Mouse (Mus musculus) forebrain, postnatal 0 days (tissue): ENCODE measurements around the gene E130208F15Rik. TPM values are rescaled to one million over a fixed set of nuclear protein-coding genes. Genes with fewer than 3 reads are reported as not detected.

Experiments used
- ATAC-seq: fragments of 200-750 bp; cut with Nextera tagmentation; 2 replicates; pipeline ENCODE4 v1.8.0; 2017; ENCODE audit warnings: mild to moderate bottlenecking, moderate library complexity
- DNase-seq: peaks from one replicate; pipeline ENCODE4 v3.0.0-alpha.2; 2015
- H3K27ac ChIP-seq: fragments of 300-500 bp; sonication (generic); 2 replicates; pipeline ENCODE4 v1.5.1; 2014; ENCODE audit warnings: low read depth, mild to moderate bottlenecking, antibody characterized with exemption, low read length, moderate library complexity, mixed read lengths
- H3K27me3 ChIP-seq: fragments of 300-500 bp; sonication (generic); 2 replicates; pipeline ENCODE4 v1.6.1; 2014; ENCODE audit warnings: mild to moderate bottlenecking, low read length, mixed read lengths; ENCODE audit not compliant: insufficient read depth
- H3K36me3 ChIP-seq: fragments of 300-500 bp; sonication (generic); 2 replicates; pipeline ENCODE4 v1.6.1; 2014; ENCODE audit warnings: mild to moderate bottlenecking, moderate library complexity; ENCODE audit not compliant: insufficient read depth
- H3K4me1 ChIP-seq: fragments of 300-500 bp; sonication (generic); 2 replicates; pipeline ENCODE4 v1.6.1; 2014; ENCODE audit warnings: antibody characterized with exemption; ENCODE audit not compliant: insufficient read depth
- H3K4me2 ChIP-seq: fragments of 300-500 bp; sonication (generic); 2 replicates; pipeline ENCODE4 v1.6.1; 2014; ENCODE audit warnings: low read depth, mild to moderate bottlenecking, moderate library complexity
- H3K4me3 ChIP-seq: fragments of 300-500 bp; sonication (generic); 2 replicates; pipeline ENCODE4 v1.5.1; 2014; ENCODE audit warnings: low read depth, low read length, mixed read lengths
- H3K9ac ChIP-seq: fragments of 300-500 bp; sonication (generic); 2 replicates; pipeline ENCODE4 v1.6.1; 2014; ENCODE audit warnings: mild to moderate bottlenecking
- H3K9me3 ChIP-seq: fragments of 300-500 bp; sonication (generic); 2 replicates; pipeline ENCODE4 v1.6.1; 2016; ENCODE audit warnings: low read length
- CTCF ChIP-seq: sonication (generic); IDR thresholded peaks from 2 replicates; pipeline ENCODE4 v1.5.1; 2016; ENCODE audit warnings: antibody characterized with exemption, control low read depth, low read depth
- WGBS: fragments of 180-500 bp; shearing (Covaris S2); extraction: QIAGEN DNeasy Blood & Tissue Kit; methylation state at CpG from one replicate; pipeline ENCODE4 v1.1.7; 2014; 5-methylcytosine and 5-hydroxymethylcytosine counted together
- polyA plus RNA-seq: library from polyadenylated mRNA; unstranded; fragments of >200 nt; fragmentation: Nextera tagmentation; extraction: Ambion mirVana; gene quantifications from 2 replicates; pipeline ENCODE4 v1.2.1, GENCODE M21; 2015
- total RNA-seq: library from RNA; depleted of rRNA; stranded (reverse); fragments of >200 nt; gene quantifications from 2 replicates; pipeline ENCODE4 v1.2.3, GENCODE M21; 2014; rRNA removed

Gene E130208F15Rik
- total and polyA plus RNA-seq, 2 experiments from 2014 or later: 0.31 to 0.52 TPM

DNA sequence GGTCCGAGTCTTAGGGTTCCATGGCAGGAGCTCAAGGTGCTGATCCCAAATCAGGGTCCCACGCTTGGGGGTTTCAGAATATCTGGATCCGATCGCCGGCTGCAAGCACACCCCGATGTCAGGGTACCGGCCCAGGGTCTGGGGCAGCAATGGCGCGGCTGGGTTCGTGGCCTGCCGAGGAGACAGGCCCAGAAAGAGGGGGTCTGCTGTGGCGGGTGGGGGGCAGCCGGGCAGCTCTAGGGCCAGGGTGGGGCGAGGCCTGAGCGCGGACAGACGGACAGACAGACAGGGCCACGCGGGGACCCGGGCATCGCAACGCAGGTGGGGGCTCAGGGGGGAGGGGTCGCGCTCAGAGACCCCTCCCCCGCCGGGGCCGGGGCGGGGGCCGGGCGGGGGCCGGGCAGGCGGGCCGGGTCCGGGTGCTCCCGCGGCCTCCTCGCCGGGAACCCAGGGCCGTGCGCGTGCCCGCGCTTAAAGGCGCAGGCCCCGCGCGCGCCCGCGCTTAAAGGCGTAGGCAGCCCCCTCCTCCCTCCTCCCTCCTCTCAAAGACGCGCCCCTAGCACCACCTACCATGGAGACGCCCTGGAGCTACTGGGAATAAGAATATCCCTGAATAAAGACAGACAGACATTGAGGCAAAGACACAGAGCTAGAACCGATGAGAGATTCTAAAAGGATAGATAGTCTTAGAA, 41.3 kb downstream of the E130208F15Rik start, which contains the start of gene Lrfn3:
Gene Lrfn3 (minus strand): TSS at position 121 of the 692 bp plus-strand sequence.
- peaks cover 19% of the 10 kb centered on the region for H3K4me1 ChIP-seq
- no peak for TF ChIP-seq CTCF
- H3K36me3 ChIP-seq: peaks cover 12% of the 10 kb centered on the region; the same call in 1 of the 2 replicates
- peak within 1 kb of the TSS; percentile 80 for H3K4me2 ChIP-seq
- peak within 1 kb of the TSS; percentile 66 for H3K27ac ChIP-seq
- H3K9ac ChIP-seq: peak within 1 kb of the TSS; percentile 84
- H3K9me3 ChIP-seq: no peaks in the 10 kb centered on the region
- ATAC-seq (peak; percentile 88), DNase-seq (peak; percentile 95)
- 2% methylated on average over 39 of the region's 55 CpGs for WGBS
- H3K27me3 ChIP-seq: no peaks in the 10 kb centered on the region
- peak within 1 kb of the TSS; percentile 72 for H3K4me3 ChIP-seq

DNA sequence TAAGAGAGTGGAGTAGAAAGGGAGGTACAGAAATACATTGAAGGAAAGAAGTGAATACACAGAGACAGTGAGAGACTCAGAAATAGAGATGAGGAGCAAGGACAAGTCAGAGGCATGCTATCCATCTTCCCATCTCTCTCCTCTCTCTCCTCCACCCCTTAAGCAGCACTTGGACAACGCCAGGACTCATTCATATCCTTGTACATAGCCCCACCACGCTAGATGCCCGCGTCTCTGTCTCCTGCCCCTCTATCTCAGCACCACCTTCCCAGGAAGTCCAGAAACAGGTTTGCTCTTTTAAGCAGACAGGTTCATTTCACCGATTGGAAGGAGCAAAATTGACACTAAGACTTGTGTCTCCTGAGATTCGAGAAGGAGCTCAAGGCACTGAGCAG, 41.8 kb downstream of the E130208F15Rik start:
- peaks cover 19% of the 10 kb centered on the region for H3K4me1 ChIP-seq
- peak overlapping the region; percentile 72 for H3K4me3 ChIP-seq
- WGBS: 54% methylated on average over 6 of the region's 6 CpGs
- DNase-seq: no peak
- no peaks in the 10 kb centered on the region for H3K27me3 ChIP-seq
- H3K36me3 ChIP-seq: peaks cover 12% of the 10 kb centered on the region; the same call in 1 of the 2 replicates
- ATAC-seq: peak; percentile 28
- no peaks in the 10 kb centered on the region for H3K9me3 ChIP-seq
- peak overlapping the region; percentile 80 for H3K4me2 ChIP-seq
- H3K9ac ChIP-seq: peak overlapping the region; percentile 84
- peak overlapping the region; percentile 66 for H3K27ac ChIP-seq
- TF ChIP-seq CTCF: no peak

DNA sequence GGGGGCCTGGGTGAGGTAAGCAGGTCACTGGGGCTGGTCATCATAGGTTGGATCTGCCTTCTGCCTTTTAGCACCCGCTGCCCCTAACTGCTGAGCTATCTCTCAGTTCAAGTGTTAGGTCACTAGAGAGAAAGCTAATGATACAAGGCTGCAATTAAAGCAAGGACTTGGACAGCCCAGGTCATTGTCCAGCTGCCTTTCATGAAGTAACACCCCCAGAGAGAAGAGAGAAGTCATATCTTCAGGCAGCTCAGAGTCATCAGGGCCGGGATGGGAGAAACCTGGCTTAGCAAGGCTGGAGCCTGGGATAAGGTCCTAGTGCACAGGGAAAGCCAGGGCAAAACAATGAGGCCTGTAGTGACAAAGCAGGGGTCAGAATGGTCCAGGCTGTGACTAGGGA, 45.9 kb downstream of the E130208F15Rik start:
- Histone ChIP-seq H3K4me3 (no peak overlapping the region), H3K4me2 (no peak overlapping the region), H3K4me1 (peaks cover 8% of the 10 kb centered on the region), H3K9me3 (no peaks in the 10 kb centered on the region), H3K27ac (no peak overlapping the region), H3K36me3 (no peaks in the 10 kb centered on the region), H3K27me3 (no peaks in the 10 kb centered on the region), H3K9ac (no peak overlapping the region)
- TF ChIP-seq CTCF: no peak
- ATAC-seq: no peak
- WGBS: 75% methylated on average over 2 of the region's 2 CpGs
- no peak for DNase-seq

Other genes starting within 250 kb of the E130208F15Rik start
Only the 30 nearest of the 33 such genes appear.
- gene Gm26920, start 231.3 kb upstream of the E130208F15Rik start, total RNA-seq: 1.0 TPM in 1 of 2 replicates, not detected in the other
- gene Gm26920, start 231.3 kb upstream of the E130208F15Rik start, polyA plus RNA-seq: 0.38 and 1.1 TPM in 2 replicates
- 3.6 and 5.0 TPM in 2 replicates for gene Zfp566, start 231.2 kb upstream of the E130208F15Rik start, total RNA-seq
- 15.6 and 19.6 TPM in 2 replicates for gene Zfp566, start 231.2 kb upstream of the E130208F15Rik start, polyA plus RNA-seq
- gene Zfp260, start 227.0 kb upstream of the E130208F15Rik start, total RNA-seq: 69.8 and 81.0 TPM in 2 replicates
- gene Zfp260, start 227.0 kb upstream of the E130208F15Rik start, polyA plus RNA-seq: 51.2 and 55.5 TPM in 2 replicates
- 12.3 and 25.3 TPM in 2 replicates for gene Zfp382, start 199.8 kb upstream of the E130208F15Rik start, total RNA-seq
- 7.8 and 15.5 TPM in 2 replicates for gene Zfp382, start 199.8 kb upstream of the E130208F15Rik start, polyA plus RNA-seq
- 72.9 and 87.3 TPM in 2 replicates for gene Zfp146, start 152.0 kb upstream of the E130208F15Rik start, total RNA-seq
- 6.6 and 8.7 TPM in 2 replicates for gene Zfp146, start 152.0 kb upstream of the E130208F15Rik start, polyA plus RNA-seq
- 1.4 and 1.9 TPM in 2 replicates for gene Cox7a1, start 137.6 kb upstream of the E130208F15Rik start, total RNA-seq
- gene Cox7a1, start 137.6 kb upstream of the E130208F15Rik start, polyA plus RNA-seq: 4.3 and 4.9 TPM in 2 replicates
- gene Capns1, start 122.9 kb upstream of the E130208F15Rik start, total RNA-seq: 162 and 176 TPM in 2 replicates
- 59.3 and 65.9 TPM in 2 replicates for gene Capns1, start 122.9 kb upstream of the E130208F15Rik start, polyA plus RNA-seq
- 71.0 and 80.9 TPM in 2 replicates for gene Polr2i, start 89.8 kb upstream of the E130208F15Rik start, total RNA-seq
- gene Polr2i, start 89.8 kb upstream of the E130208F15Rik start, polyA plus RNA-seq: 186 and 247 TPM in 2 replicates
- 151 and 204 TPM in 2 replicates for gene Tbcb, start 89.5 kb upstream of the E130208F15Rik start, total RNA-seq
- gene Tbcb, start 89.5 kb upstream of the E130208F15Rik start, polyA plus RNA-seq: 475 and 558 TPM in 2 replicates
- not detected in 2 replicates for gene Ovol3, start 86.0 kb upstream of the E130208F15Rik start, total RNA-seq
- not detected in 2 replicates for gene Ovol3, start 86.0 kb upstream of the E130208F15Rik start, polyA plus RNA-seq
- 0.52 TPM in 1 of 2 replicates, not detected in the other for gene Thap8, start 41.6 kb upstream of the E130208F15Rik start, total RNA-seq
- gene Thap8, start 41.6 kb upstream of the E130208F15Rik start, polyA plus RNA-seq: 0.45 TPM in 2 replicates
- gene Wdr62, start 41.3 kb upstream of the E130208F15Rik start, total RNA-seq: 2.0 and 3.2 TPM in 2 replicates
- 2.7 and 2.9 TPM in 2 replicates for gene Wdr62, start 41.3 kb upstream of the E130208F15Rik start, polyA plus RNA-seq
- gene Clip3, start 30.0 kb upstream of the E130208F15Rik start, total RNA-seq: 105 and 108 TPM in 2 replicates
- 178 and 186 TPM in 2 replicates for gene Clip3, start 30.0 kb upstream of the E130208F15Rik start, polyA plus RNA-seq
- 70.5 and 74.1 TPM in 2 replicates for gene Alkbh6, start 13.0 kb upstream of the E130208F15Rik start, total RNA-seq
- 117 and 127 TPM in 2 replicates for gene Alkbh6, start 13.0 kb upstream of the E130208F15Rik start, polyA plus RNA-seq
- gene Syne4, start 6.9 kb upstream of the E130208F15Rik start, total RNA-seq: 5.2 and 6.5 TPM in 2 replicates
- gene Syne4, start 6.9 kb upstream of the E130208F15Rik start, polyA plus RNA-seq: 1.8 and 4.5 TPM in 2 replicates
- gene Sdhaf1, start 2.2 kb downstream of the E130208F15Rik start, total RNA-seq: 9.8 and 14.6 TPM in 2 replicates
- gene Sdhaf1, start 2.2 kb downstream of the E130208F15Rik start, polyA plus RNA-seq: 18.4 and 20.7 TPM in 2 replicates
- 25.2 and 28.0 TPM in 2 replicates for gene Lrfn3, start 41.0 kb downstream of the E130208F15Rik start, total RNA-seq
- gene Lrfn3, start 41.0 kb downstream of the E130208F15Rik start, polyA plus RNA-seq: 16.4 and 20.3 TPM in 2 replicates
- 14.5 and 25.6 TPM in 2 replicates for gene Tyrobp, start 92.0 kb downstream of the E130208F15Rik start, total RNA-seq
- 44.2 and 52.5 TPM in 2 replicates for gene Tyrobp, start 92.0 kb downstream of the E130208F15Rik start, polyA plus RNA-seq
- 1.1 TPM in 1 of 2 replicates, not detected in the other for gene Hcst, start 98.1 kb downstream of the E130208F15Rik start, total RNA-seq
- 0.41 and 0.87 TPM in 2 replicates for gene Hcst, start 98.1 kb downstream of the E130208F15Rik start, polyA plus RNA-seq
- gene Nfkbid, start 100.0 kb downstream of the E130208F15Rik start, total RNA-seq: 1.6 and 3.4 TPM in 2 replicates
- gene Nfkbid, start 100.0 kb downstream of the E130208F15Rik start, polyA plus RNA-seq: 1.1 and 1.7 TPM in 2 replicates
- gene Aplp1, start 123.8 kb downstream of the E130208F15Rik start, total RNA-seq: 705 and 834 TPM in 2 replicates
- gene Aplp1, start 123.8 kb downstream of the E130208F15Rik start, polyA plus RNA-seq: 863 and 867 TPM in 2 replicates
- 0.46 and 2.1 TPM in 2 replicates for gene Kirrel2, start 135.9 kb downstream of the E130208F15Rik start, total RNA-seq
- 0.07 and 0.11 TPM in 2 replicates for gene Kirrel2, start 135.9 kb downstream of the E130208F15Rik start, polyA plus RNA-seq
- gene Nphs1, start 136.6 kb downstream of the E130208F15Rik start, total RNA-seq: 0.08 TPM in 1 of 2 replicates, not detected in the other
- 0.06 and 0.09 TPM in 2 replicates for gene Nphs1, start 136.6 kb downstream of the E130208F15Rik start, polyA plus RNA-seq
- not detected in 2 replicates for gene Prodh2, start 171.9 kb downstream of the E130208F15Rik start, total RNA-seq
- gene Prodh2, start 171.9 kb downstream of the E130208F15Rik start, polyA plus RNA-seq: not detected in 2 replicates
- 52.4 and 58.5 TPM in 2 replicates for gene Arhgap33, start 213.3 kb downstream of the E130208F15Rik start, total RNA-seq
- 128 and 145 TPM in 2 replicates for gene Arhgap33, start 213.3 kb downstream of the E130208F15Rik start, polyA plus RNA-seq
- 2.9 and 4.1 TPM in 2 replicates for gene Hspb6, start 230.4 kb downstream of the E130208F15Rik start, total RNA-seq
- 12.7 and 14.0 TPM in 2 replicates for gene Hspb6, start 230.4 kb downstream of the E130208F15Rik start, polyA plus RNA-seq
- gene Proser3, start 230.6 kb downstream of the E130208F15Rik start, total RNA-seq: 9.0 and 14.8 TPM in 2 replicates
- gene Proser3, start 230.6 kb downstream of the E130208F15Rik start, polyA plus RNA-seq: 2.2 and 3.8 TPM in 2 replicates
- gene Lin37, start 238.1 kb downstream of the E130208F15Rik start, total RNA-seq: 16.0 and 19.2 TPM in 2 replicates
- gene Lin37, start 238.1 kb downstream of the E130208F15Rik start, polyA plus RNA-seq: 49.5 and 53.0 TPM in 2 replicates
- 48.8 and 74.3 TPM in 2 replicates for gene U2af1l4, start 241.6 kb downstream of the E130208F15Rik start, total RNA-seq
- 117 and 129 TPM in 2 replicates for gene U2af1l4, start 241.6 kb downstream of the E130208F15Rik start, polyA plus RNA-seq
- gene Gm49396, start 241.6 kb downstream of the E130208F15Rik start, total RNA-seq: 5.5 and 9.9 TPM in 2 replicates
- gene Gm49396, start 241.6 kb downstream of the E130208F15Rik start, polyA plus RNA-seq: 3.4 and 5.3 TPM in 2 replicates